Mouse (Mus musculus) kidney, postnatal 10 days (tissue): ENCODE data around the gene Sec16a.
"Not testable (repeated sequence)": the region's sequence is repeated elsewhere in the genome, so short reads cannot be mapped to it uniquely, and the experiment has no call there.

Experiments
- DNase-seq: peaks from one replicate; pipeline ENCODE4 v3.0.0; 2021; ENCODE audit warnings: mixed read lengths

Gene Sec16a

GRCm38 (mm10) chr2:26380871-26381270, 64.1 kb downstream of the Sec16a start:
- not testable (repeated sequence) for DNase-seq

GRCm38 (mm10) chr2:26380131-26380771, 64.8 kb downstream of the Sec16a start, which contains the start of gene Snapc4:
TSS of gene Snapc4 (minus strand) at chr2:26380653.
- DNase-seq = peak; percentile 91

GRCm38 (mm10) chr2:26372396-26372795, 72.6 kb downstream of the Sec16a start:
- DNase-seq = no peak

DNA sequence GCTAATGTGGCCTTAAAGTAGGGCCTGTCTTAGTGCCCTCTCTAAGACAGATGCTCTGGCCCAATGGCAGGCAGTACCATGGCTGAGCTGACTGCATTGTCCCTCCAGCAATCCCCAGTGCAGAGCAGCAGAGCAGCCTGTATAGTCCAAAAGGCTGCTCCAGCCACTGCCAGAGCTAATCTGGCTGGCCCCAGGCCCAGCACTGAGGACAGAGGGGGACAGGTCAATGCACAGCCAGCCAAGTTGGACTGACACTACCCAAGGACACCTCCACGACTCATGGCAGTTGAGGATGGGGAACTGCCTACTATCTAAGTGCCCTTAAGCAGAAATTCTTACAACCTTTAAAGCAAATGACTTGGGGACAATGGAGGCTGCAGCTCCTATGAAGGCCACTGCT, 76.4 kb downstream of the Sec16a start:
- no peak for DNase-seq

GRCm38 (mm10) chr2:26367911-26368310, 77.1 kb downstream of the Sec16a start:
- DNase-seq = no peak

DNA sequence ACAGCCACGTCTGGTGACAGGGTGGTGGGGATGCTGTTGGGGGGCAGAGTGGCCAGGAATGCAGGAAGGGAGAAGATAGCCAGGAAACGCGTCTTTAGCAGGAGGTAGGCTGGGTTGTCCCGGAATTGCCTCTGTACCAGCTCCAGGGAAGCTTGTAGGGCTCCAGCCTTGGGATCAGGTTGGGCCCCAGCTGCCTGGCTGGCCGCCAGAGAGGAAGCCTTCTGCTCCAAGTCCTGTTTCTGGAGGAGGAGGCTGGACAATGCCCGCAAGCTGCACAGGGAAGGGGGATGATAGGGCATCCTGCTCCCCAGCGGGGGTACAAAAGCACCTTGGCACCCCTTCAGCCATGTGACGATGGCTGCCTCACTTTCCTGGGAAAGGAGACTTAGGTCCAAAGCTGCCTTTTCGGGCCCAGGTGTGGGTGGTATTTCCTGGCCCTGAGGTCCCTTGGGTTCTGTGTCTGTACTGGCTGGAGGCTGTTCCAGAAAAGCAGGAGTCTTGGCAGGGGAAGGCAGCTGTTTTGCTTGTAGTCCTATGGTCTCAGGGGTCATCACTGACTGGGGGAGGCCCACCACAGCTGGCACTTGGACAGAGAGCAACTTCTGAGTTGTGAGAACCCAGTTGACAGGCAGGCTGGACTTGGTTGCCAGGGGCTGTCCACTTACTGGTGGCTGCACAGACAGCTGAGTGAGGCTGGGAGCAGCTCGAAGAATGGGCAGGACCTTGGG, 80.1 kb downstream of the Sec16a start:
- DNase-seq = peak; percentile 87

- DNase-seq = peak; percentile 6
Measured at GRCm38 (mm10) chr2:26363481-26363880, 81.5 kb downstream of the Sec16a start.

DNA sequence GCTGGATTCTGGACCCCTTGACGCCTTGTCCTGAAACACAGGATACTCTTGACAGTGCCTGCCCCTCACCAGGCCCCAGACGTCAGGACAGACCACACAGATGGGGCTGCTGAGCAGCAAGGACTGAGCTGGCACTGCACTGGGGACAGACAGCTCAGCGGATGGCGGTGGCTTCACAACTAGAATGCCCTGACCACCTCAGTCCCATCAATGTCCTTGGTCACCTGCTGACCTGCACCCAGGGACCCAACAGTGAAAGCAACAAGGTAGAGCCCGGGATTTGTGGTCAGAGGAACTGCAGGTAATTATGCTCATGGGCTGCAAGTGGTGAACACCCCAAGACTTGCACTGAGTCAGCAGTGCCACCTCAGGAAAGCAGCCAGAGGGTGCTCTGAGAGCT, 82.0 kb downstream of the Sec16a start:
- peak; percentile 4 for DNase-seq

- DNase-seq = peak; percentile 10
Measured at GRCm38 (mm10) chr2:26360772-26361171, 84.2 kb downstream of the Sec16a start, which contains the start of gene Card9. TSS of gene Card9 (minus strand) at chr2:26360918.

DNA sequence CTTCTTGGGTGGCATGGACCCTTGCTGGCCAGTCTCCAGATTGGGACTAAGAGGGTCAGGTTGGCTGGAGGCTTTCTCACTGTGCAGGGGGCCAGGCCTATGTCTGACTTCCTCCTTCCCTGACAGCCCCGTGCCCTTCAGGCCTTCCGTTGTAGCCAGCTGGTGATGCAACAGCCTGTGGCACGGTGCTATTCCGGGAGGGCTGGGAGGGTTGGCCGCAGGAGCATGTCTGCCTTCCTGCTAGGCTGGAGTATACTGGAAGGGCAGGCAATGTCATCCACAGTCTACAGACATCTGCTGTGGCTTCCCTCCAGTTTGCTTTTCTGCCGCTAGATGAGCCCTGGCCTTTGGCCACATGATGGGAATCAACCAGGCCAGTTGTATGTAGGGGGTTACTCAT, 85.0 kb downstream of the Sec16a start:
- peak; percentile 27 for DNase-seq
